Mouse (Mus musculus) erythroid progenitor cell, adult 5-6 weeks (primary cell): ENCODE measurements around the gene Cyp2u1. TPM values are rescaled to one million over a fixed set of nuclear protein-coding genes. Genes with fewer than 3 reads are reported as not detected.
"Not testable (repeated sequence)": the region's sequence is repeated elsewhere in the genome, so short reads cannot be mapped to it uniquely, and the experiment has no call there.

Source experiments
- ATAC-seq: replicated peaks from 2 replicates; pipeline ENCODE4 v1.8.0; 2016; ENCODE audit warnings: moderate number of reproducible peaks, mild to moderate bottlenecking, moderate TSS enrichment, inconsistent platforms; ENCODE audit not compliant: poor library complexity, low FRiP score, severe bottlenecking
- total RNA-seq, 2 experiments: library from RNA; stranded (forward) in 1 of 2; stranded (reverse) in 1 of 2; fragments of 150-400 nt in 1 of 2; fragments of 186-747, 209-891 nt in 1 of 2; gene quantifications; 2 replicates each; pipeline versions ENCODE4 v1.2.3 to v1.2.4; 2015 to 2017; ENCODE audit warnings: low replicate concordance in 2 of 2

The Cyp2u1 gene
- 1.7 TPM in 1 of 2 replicates, not detected in the other for total RNA-seq (2015; ENCODE audit: low replicate concordance)
- not detected in 2 replicates for total RNA-seq (2017; ENCODE audit: low replicate concordance)

GRCm38 (mm10) chr3:131302452-131303319, at the start of gene Cyp2u1:
Gene Cyp2u1, minus strand, starts transcription at chr3:131303227.
- peak; percentile 52 for ATAC-seq

GRCm38 (mm10) chr3:131350539-131350938, 47.5 kb upstream of the Cyp2u1 start:
- no peak for ATAC-seq

GRCm38 (mm10) chr3:131349013-131349412, 46.0 kb upstream of the Cyp2u1 start:
- ATAC-seq: no peak

- ATAC-seq: no peak
These were observed 45.5 kb upstream of the Cyp2u1 start for GRCm38 (mm10) chr3:131348579-131348950.

GRCm38 (mm10) chr3:131347831-131348578, 45.0 kb upstream of the Cyp2u1 start:
- no peak for ATAC-seq

- no peak for ATAC-seq
These were observed 42.9 kb upstream of the Cyp2u1 start for GRCm38 (mm10) chr3:131345903-131346302.

GRCm38 (mm10) chr3:131343311-131343710, 40.3 kb upstream of the Cyp2u1 start:
- no peak for ATAC-seq

GRCm38 (mm10) chr3:131340885-131341284, 37.9 kb upstream of the Cyp2u1 start:
- no peak for ATAC-seq

GRCm38 (mm10) chr3:131339280-131339679, 36.3 kb upstream of the Cyp2u1 start:
- no peak for ATAC-seq

GRCm38 (mm10) chr3:131337749-131338148, 34.7 kb upstream of the Cyp2u1 start:
- ATAC-seq: not testable (repeated sequence)

GRCm38 (mm10) chr3:131336629-131337028, 33.6 kb upstream of the Cyp2u1 start:
- no peak for ATAC-seq

- ATAC-seq: no peak
These were observed 32.1 kb upstream of the Cyp2u1 start for GRCm38 (mm10) chr3:131335117-131335547.

GRCm38 (mm10) chr3:131327189-131327588, 24.2 kb upstream of the Cyp2u1 start:
- no peak for ATAC-seq

GRCm38 (mm10) chr3:131326637-131327036, 23.6 kb upstream of the Cyp2u1 start:
- no peak for ATAC-seq

GRCm38 (mm10) chr3:131322081-131322815, 19.2 kb upstream of the Cyp2u1 start:
- ATAC-seq: no peak

- no peak for ATAC-seq
These were observed 17.2 kb upstream of the Cyp2u1 start for GRCm38 (mm10) chr3:131320184-131320583.

GRCm38 (mm10) chr3:131318211-131318610, 15.2 kb upstream of the Cyp2u1 start:
- no peak for ATAC-seq

- ATAC-seq: no peak
These were observed 14.1 kb upstream of the Cyp2u1 start for GRCm38 (mm10) chr3:131317126-131317525.

- no peak for ATAC-seq
These were observed 13.0 kb upstream of the Cyp2u1 start for GRCm38 (mm10) chr3:131315957-131316510.

GRCm38 (mm10) chr3:131312340-131312739, 9.3 kb upstream of the Cyp2u1 start:
- no peak for ATAC-seq
